8 mouse cellular contexts compared by ENCODE assay signal in the genomic region with DNA sequence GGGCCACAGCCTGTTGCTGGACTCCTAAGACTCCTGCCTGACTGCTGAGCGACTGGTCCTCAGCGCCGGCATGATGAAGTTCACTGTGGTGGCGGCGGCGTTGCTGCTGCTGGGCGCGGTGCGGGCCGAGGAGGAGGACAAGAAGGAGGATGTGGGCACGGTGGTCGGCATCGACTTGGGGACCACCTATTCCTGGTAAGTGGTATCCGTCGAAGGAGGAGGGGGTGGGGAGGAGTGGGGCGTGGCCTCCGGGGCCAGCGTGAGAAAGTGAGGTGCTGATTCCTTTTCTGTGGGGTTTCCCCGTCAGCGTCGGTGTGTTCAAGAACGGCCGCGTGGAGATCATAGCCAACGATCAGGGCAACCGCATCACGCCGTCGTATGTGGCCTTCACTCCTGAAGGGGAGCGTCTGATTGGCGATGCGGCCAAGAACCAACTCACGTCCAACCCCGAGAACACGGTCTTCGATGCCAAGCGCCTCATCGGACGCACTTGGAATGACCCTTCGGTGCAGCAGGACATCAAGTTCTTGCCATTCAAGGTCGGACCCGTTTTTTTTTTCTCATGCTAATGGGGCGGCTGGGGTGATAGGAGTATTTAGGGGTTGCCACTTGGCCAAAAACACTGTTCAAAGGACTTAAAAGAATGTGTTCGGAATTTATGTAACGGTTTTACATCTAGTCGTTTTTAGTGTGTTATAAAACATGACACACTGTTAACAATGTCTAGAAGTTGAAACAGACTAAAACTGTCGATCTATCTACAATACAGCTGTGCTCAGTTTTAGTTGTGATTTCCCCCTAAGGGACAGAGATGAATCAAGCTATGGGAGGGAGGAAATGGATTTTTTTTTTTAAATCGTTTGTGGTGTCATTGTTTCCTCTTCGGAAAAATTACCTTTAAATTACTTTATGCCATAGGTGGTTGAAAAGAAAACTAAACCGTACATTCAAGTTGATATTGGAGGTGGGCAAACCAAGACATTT. TPM values are rescaled to one million over a fixed set of nuclear protein-coding genes. Genes with fewer than 3 reads are reported as not detected.
DNase-seq lines count a peak whose midpoint lies in the region; ATAC-seq and TF ChIP-seq lines count a peak whose summit lies in the region.

No protein-coding gene starts in this region.

- peak overlapping the region; percentile 96 for H3K4me3 ChIP-seq in heart, embryonic 11.5 days (ENCODE audit: low read depth, low read length)
- H3K4me3 ChIP-seq in embryonic facial prominence, embryonic 10.5 days, result peak overlapping the region; percentile 79
- peak overlapping the region; percentile 94 for H3K4me3 ChIP-seq in hindbrain, embryonic 12.5 days
- peak overlapping the region; percentile 96 for H3K4me3 ChIP-seq in liver, postnatal 0 days (ENCODE audit: low read depth, low read length)

- no peak for TF ChIP-seq CTCF in liver, postnatal 0 days (IDR thresholded peaks at IDR 0.05; ENCODE audit: low read depth)

- H3K9ac ChIP-seq in heart, embryonic 11.5 days (ENCODE audit: low read depth, low read length), result peak overlapping the region; percentile 98
- peak overlapping the region; percentile 96 for H3K9ac ChIP-seq in hindbrain, embryonic 12.5 days
- peak overlapping the region; percentile 97 for H3K9ac ChIP-seq in liver, postnatal 0 days (replicated peaks)

- H3K9me3 ChIP-seq in heart, embryonic 11.5 days (replicated peaks; ENCODE audit: control insufficient read depth, low read length), result no peaks in the 10 kb centered on the region
- H3K9me3 ChIP-seq in embryonic facial prominence, embryonic 10.5 days, result no peaks in the 10 kb centered on the region
- H3K9me3 ChIP-seq in hindbrain, embryonic 12.5 days (replicated peaks), result no peaks in the 10 kb centered on the region
- H3K9me3 ChIP-seq in liver, postnatal 0 days (ENCODE audit: low read length), result no peaks in the 10 kb centered on the region

- peaks cover 36% of the 10 kb centered on the region for H3K36me3 ChIP-seq in heart, embryonic 11.5 days (ENCODE audit: control insufficient read depth, insufficient read depth, low read length)
- peaks cover 53% of the 10 kb centered on the region for H3K36me3 ChIP-seq in embryonic facial prominence, embryonic 10.5 days (replicated peaks)
- H3K36me3 ChIP-seq in hindbrain, embryonic 12.5 days, result peaks cover 45% of the 10 kb centered on the region
- H3K36me3 ChIP-seq in liver, postnatal 0 days (replicated peaks; ENCODE audit: insufficient read depth, low read length), result peaks cover 49% of the 10 kb centered on the region

- peak overlapping the region; percentile 92 for H3K27ac ChIP-seq in heart, embryonic 11.5 days (ENCODE audit: low read depth, low read length)
- peak overlapping the region; percentile 97 for H3K27ac ChIP-seq in embryonic facial prominence, embryonic 10.5 days (replicated peaks)
- H3K27ac ChIP-seq in hindbrain, embryonic 12.5 days, result peak overlapping the region; percentile 88
- peak overlapping the region; percentile 93 for H3K27ac ChIP-seq in liver, postnatal 0 days (ENCODE audit: low read depth)

- 3% methylated on average over 50 of the region's 50 CpGs for whole genome bisulfite sequencing in heart, embryonic 11.5 days (ENCODE audit: insufficient replicate concordance)
- 5% methylated on average over 50 of the region's 50 CpGs for WGBS in embryonic facial prominence, embryonic 10.5 days
- WGBS in hindbrain, embryonic 12.5 days, result 4% methylated on average over 50 of the region's 50 CpGs
- WGBS in liver, postnatal 0 days (ENCODE audit: insufficient replicate concordance), result 2% methylated on average over 50 of the region's 50 CpGs

- ATAC-seq in heart, embryonic 11.5 days (replicated peaks; ENCODE audit: insufficient number of reproducible peaks, low FRiP score, low TSS enrichment), result peak; percentile 11; the same call in 1 of the 2 replicates
- no peak; the same call in 1 of the 2 replicates for ATAC-seq in hindbrain, embryonic 12.5 days (ENCODE audit: low FRiP score)
- ATAC-seq in liver, postnatal 0 days, result peak; percentile 9

- peaks cover 36% of the 10 kb centered on the region for H3K4me1 ChIP-seq in heart, embryonic 11.5 days (ENCODE audit: control insufficient read depth, insufficient read depth, low read length)
- H3K4me1 ChIP-seq in embryonic facial prominence, embryonic 10.5 days, result peaks cover 46% of the 10 kb centered on the region
- peaks cover 53% of the 10 kb centered on the region for H3K4me1 ChIP-seq in hindbrain, embryonic 12.5 days
- peaks cover 42% of the 10 kb centered on the region for H3K4me1 ChIP-seq in liver, postnatal 0 days (ENCODE audit: insufficient read depth)

- TF ChIP-seq EP300 in liver, postnatal 0 days (IDR thresholded peaks at IDR 0.05; ENCODE audit: low read depth), result no peak

- intact Hi-C loops in heart, postnatal 25 days (cut with DNase I), result loop anchor here (2.0 to 10.0 kb wide), 2 partner anchors 18 to 332 kb away; a partner anchor contains a TSS

- H3K27me3 ChIP-seq in heart, embryonic 11.5 days (ENCODE audit: control insufficient read depth, insufficient read depth, low read length), result no peaks in the 10 kb centered on the region
- no peaks in the 10 kb centered on the region for H3K27me3 ChIP-seq in embryonic facial prominence, embryonic 10.5 days (replicated peaks; ENCODE audit: low read depth, poor library complexity, severe bottlenecking)
- no peaks in the 10 kb centered on the region for H3K27me3 ChIP-seq in hindbrain, embryonic 12.5 days
- no peaks in the 10 kb centered on the region for H3K27me3 ChIP-seq in liver, postnatal 0 days (ENCODE audit: insufficient read depth, low read length)

- H3K4me2 ChIP-seq in heart, embryonic 11.5 days, result peak overlapping the region; percentile 76
- peak overlapping the region; percentile 68 for H3K4me2 ChIP-seq in hindbrain, embryonic 12.5 days (replicated peaks)
- peak overlapping the region; percentile 88 for H3K4me2 ChIP-seq in liver, postnatal 0 days (ENCODE audit: low read depth, low read length)

- no peak for DNase-seq in heart, postnatal 25 days (ENCODE audit: low spot score)
- peak; percentile 60 for DNase-seq in ES-CJ7 (ENCODE audit: low read depth, low spot score)
- no peak for DNase-seq in embryonic facial prominence, embryonic 10.5 days (ENCODE audit: low spot score)
- peak; percentile 78 for DNase-seq in liver, postnatal 0 days
- DNase-seq in skeletal muscle tissue, adult 2 months (ENCODE audit: low read depth, low spot score), result peak; percentile 38
- no peak for DNase-seq in layer of hippocampus, postnatal 36 days

RNA-seq across cellular contexts. Expression of a gene that starts 0.8 kb away (rescaled TPM):
- polyA plus RNA-seq in heart, embryonic 11.5 days (2014; fragmentation: Nextera tagmentation; extraction: Ambion mirVana), result 931 and 1,133 TPM in 2 replicates
- total RNA-seq in heart, postnatal 25 days (2021), result 100 to 1,000 TPM; 686 to 854 TPM
- polyA plus RNA-seq in embryonic facial prominence, embryonic 10.5 days (2016; fragmentation: Nextera tagmentation; extraction: Ambion mirVana), result 908 and 968 TPM in 2 replicates
- polyA plus RNA-seq in hindbrain, embryonic 12.5 days (2016; fragmentation: Nextera tagmentation; extraction: Ambion mirVana), result 735 and 741 TPM in 2 replicates
- 384 and 424 TPM in 2 replicates for polyA plus RNA-seq in liver, postnatal 0 days (2015; fragmentation: Nextera tagmentation; extraction: Ambion mirVana)
- total RNA-seq in layer of hippocampus, postnatal 36 days (2021), result 100 to 1,000 TPM; 389 to 507 TPM

RNA-seq across cellular contexts. Expression of a gene that starts 17.5 kb away (rescaled TPM):
- polyA plus RNA-seq in heart, embryonic 11.5 days (2014; fragmentation: Nextera tagmentation; extraction: Ambion mirVana), result 65.0 and 70.8 TPM in 2 replicates
- 10 to 100 TPM; 35.6 to 38.0 TPM for total RNA-seq in heart, postnatal 25 days (2021)
- polyA plus RNA-seq in embryonic facial prominence, embryonic 10.5 days (2016; fragmentation: Nextera tagmentation; extraction: Ambion mirVana), result 80.6 and 87.1 TPM in 2 replicates
- polyA plus RNA-seq in hindbrain, embryonic 12.5 days (2016; fragmentation: Nextera tagmentation; extraction: Ambion mirVana), result 115 and 126 TPM in 2 replicates
- 37.1 and 39.0 TPM in 2 replicates for polyA plus RNA-seq in liver, postnatal 0 days (2015; fragmentation: Nextera tagmentation; extraction: Ambion mirVana)
- total RNA-seq in layer of hippocampus, postnatal 36 days (2021), result 100 to 1,000 TPM; 106 TPM

RNA-seq across cellular contexts. Expression of a gene that starts 27.2 kb away (rescaled TPM):
- 29.2 and 29.7 TPM in 2 replicates for polyA plus RNA-seq in heart, embryonic 11.5 days (2014; fragmentation: Nextera tagmentation; extraction: Ambion mirVana)
- total RNA-seq in heart, postnatal 25 days (2021), result 10 to 100 TPM; 11.3 to 15.5 TPM
- polyA plus RNA-seq in embryonic facial prominence, embryonic 10.5 days (2016; fragmentation: Nextera tagmentation; extraction: Ambion mirVana), result 39.3 and 44.2 TPM in 2 replicates
- 24.8 and 27.4 TPM in 2 replicates for polyA plus RNA-seq in hindbrain, embryonic 12.5 days (2016; fragmentation: Nextera tagmentation; extraction: Ambion mirVana)
- polyA plus RNA-seq in liver, postnatal 0 days (2015; fragmentation: Nextera tagmentation; extraction: Ambion mirVana), result 17.0 and 20.4 TPM in 2 replicates
- total RNA-seq in layer of hippocampus, postnatal 36 days (2021), result 10 to 100 TPM; 32.8 to 38.1 TPM

RNA-seq across cellular contexts. Expression of a gene that starts 53.6 kb away (rescaled TPM):
- polyA plus RNA-seq in heart, embryonic 11.5 days (2014; fragmentation: Nextera tagmentation; extraction: Ambion mirVana), result 46.9 and 61.2 TPM in 2 replicates
- total RNA-seq in heart, postnatal 25 days (2021), result 10 to 100 TPM; 41.9 to 45.2 TPM
- 77.3 and 79.0 TPM in 2 replicates for polyA plus RNA-seq in embryonic facial prominence, embryonic 10.5 days (2016; fragmentation: Nextera tagmentation; extraction: Ambion mirVana)
- 76.8 and 81.8 TPM in 2 replicates for polyA plus RNA-seq in hindbrain, embryonic 12.5 days (2016; fragmentation: Nextera tagmentation; extraction: Ambion mirVana)
- polyA plus RNA-seq in liver, postnatal 0 days (2015; fragmentation: Nextera tagmentation; extraction: Ambion mirVana), result 36.1 and 38.3 TPM in 2 replicates
- total RNA-seq in layer of hippocampus, postnatal 36 days (2021), result 10 to 100 TPM; 77.4 to 83.4 TPM

Comparison
In these comparisons a context has a peak if more than half of its experiments do, and no peak if none do; other contexts are left out.
1. DNase-seq: peak in ES-CJ7 (single experiment), liver, postnatal 0 days (single experiment) and skeletal muscle tissue, adult 2 months (single experiment); none in heart, postnatal 25 days (single experiment), embryonic facial prominence, embryonic 10.5 days (single experiment) and layer of hippocampus, postnatal 36 days (0 of 2).
2. Peak in every context shown above with its lines, with median percentiles within 50 percentile points of each other: H3K27ac ChIP-seq, H3K4me2 ChIP-seq, H3K4me3 ChIP-seq and H3K9ac ChIP-seq.